Mouse (Mus musculus): ENCODE results near the gene Wdr83.
"Not testable (repeated sequence)": the region's sequence is repeated elsewhere in the genome, so short reads cannot be mapped to it uniquely, and the experiment has no call there.

The Wdr83 gene

DNA sequence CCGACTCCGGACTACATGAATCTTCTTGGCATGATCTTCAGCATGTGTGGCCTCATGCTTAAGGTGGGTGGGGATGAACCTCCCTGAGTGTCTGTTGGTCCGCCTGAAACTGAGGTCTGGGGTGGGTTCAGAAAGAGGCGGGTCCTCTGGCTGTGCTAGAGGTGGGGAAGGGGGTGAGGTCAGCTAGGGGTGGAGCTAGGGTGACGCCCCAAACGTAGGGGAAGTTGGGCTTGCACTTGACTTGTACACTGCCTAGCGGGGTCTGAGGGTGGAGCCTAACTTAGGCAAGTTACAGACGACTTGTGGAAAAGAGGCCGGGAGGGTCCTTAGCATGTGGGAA lies at the start of gene Wdr83:
TSS of gene Wdr83 (minus strand) at position 91 of the 340 bp plus-strand sequence.
- DNase-seq (ENCODE audit: low spot score in 2 of 2), result peak in 1 of 2 experiments; percentile 75

DNA sequence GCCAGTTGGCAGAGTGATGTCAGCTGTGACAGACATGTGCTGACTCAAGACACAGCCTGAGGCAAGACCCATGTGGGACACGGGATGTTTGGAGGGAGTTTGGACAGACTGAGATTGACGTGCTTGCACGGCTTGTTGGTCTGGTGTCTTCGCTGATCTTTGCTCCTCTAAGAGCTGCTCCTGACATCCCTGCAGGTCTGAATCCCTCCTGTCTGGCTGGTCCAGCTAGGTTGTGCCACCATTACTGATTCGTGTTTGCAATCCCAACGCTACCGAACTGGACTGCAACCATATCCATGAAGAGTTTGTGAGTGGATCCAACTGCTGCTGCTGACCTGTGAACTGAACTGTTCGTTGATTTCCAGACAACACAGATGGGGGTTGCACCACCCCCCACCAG lies 42.6 kb upstream of the Wdr83 start:
- no peak for DNase-seq (ENCODE audit: low spot score in 2 of 2)

DNA sequence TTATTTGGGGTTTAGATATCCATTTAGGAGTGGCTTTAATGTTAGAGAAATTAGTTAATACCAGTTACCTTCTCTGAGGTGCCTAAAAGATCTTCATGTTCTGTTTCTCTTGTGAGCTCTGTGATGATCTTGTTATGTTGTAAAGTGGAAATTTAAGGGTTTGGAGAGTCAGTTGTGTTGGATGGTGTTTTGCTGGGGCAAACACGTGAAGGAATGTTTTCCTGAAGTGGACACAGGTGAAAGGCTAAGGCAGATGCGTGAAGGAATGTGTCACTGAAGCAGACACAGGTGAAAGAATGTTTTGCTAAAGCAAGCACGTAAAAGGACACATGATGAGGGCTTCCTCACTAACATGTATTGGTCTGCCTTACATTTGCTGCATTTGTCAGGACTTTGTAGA lies 41.9 kb upstream of the Wdr83 start, which contains the start of gene Zfp791:
TSS of gene Zfp791 (minus strand) at position 101 of the 400 bp plus-strand sequence.
- no peak for DNase-seq (ENCODE audit: low spot score in 2 of 2)

DNA sequence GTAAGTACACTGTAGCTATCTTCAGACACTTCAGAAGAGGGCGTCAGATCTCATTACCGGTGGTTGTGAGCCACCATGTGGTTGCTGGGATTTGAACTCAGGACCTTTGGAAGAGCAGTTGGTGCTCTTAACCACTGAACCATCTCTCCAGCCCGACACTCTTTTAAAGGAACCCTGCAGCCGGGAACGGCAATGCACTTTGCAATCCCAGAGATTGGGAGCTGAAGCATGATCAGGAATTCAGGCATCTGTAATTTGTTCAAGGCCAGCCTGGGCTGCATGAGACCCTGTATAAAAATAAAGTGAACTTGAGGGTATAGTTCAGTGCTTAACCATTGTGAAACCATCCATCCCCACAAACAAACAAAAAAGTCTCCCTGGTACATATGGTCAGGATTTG lies 39.1 kb upstream of the Wdr83 start:
- not testable (repeated sequence) for DNase-seq (ENCODE audit: low spot score in 2 of 2)

DNA sequence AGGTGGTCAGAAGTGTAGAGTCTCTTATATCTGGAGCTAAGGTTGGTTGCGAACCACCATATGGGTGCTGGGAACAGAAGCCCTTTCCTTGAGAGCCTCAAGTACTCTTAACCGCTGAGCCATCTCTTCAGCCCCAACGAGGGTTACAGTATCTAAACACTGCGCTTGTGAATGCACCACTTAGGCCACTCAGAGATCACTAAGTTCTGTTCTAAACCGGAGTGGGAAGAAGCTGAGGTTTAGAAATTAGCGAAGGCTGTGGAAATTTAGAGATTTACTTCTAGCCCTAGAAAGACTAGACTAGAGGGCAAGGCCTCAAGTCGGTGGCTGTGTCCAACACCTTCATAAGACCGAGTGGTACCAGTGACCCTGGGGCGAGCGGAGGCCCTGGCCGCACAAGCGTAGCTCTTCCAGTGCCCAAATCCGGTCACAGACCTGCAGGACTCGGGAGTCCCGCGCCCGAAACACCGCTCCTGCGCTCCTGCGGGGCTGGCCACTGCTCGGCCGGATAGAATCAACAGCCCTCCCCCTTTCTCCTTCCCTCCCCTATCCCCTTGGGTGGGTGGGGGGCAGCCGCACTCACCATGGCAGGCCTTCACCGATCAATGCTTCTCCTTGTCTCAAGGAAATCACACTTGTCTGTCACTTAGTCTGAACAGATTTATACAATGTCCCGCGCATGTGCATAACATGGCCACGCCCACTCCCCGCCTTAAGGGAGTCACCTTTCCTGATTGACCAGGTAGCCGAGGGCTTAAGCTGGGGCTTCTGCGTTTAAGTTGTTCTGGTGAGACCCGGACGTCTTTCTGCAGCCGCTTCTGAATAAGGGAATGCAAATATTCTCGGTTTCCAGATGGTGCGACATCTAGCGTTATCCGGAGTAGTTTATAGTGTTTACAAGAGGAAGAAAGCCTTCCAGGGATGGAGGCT lies 38.2 kb upstream of the Wdr83 start:
- peak in 1 of 2 experiments; percentile 62 for DNase-seq (ENCODE audit: low spot score in 2 of 2)

DNA sequence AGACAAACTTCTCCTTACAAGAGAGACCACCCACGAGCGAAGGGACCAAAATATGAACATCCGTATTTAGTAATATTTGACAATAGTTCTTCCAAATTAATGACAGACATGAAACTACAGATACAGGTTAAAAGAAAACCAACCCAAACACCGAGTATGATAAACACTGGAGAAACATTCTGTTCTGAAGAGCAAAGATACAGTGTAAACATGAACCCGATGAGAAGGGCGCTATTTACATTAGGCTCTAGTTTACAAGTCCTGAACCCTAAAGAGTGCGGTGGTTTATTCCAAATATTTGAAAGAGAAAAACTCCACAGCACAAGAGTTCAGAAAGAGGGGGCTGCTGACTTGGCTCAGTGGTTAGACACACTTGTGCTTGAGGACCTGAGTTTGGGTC lies 35.9 kb upstream of the Wdr83 start:
- DNase-seq (ENCODE audit: low spot score in 2 of 2), result no peak

DNA sequence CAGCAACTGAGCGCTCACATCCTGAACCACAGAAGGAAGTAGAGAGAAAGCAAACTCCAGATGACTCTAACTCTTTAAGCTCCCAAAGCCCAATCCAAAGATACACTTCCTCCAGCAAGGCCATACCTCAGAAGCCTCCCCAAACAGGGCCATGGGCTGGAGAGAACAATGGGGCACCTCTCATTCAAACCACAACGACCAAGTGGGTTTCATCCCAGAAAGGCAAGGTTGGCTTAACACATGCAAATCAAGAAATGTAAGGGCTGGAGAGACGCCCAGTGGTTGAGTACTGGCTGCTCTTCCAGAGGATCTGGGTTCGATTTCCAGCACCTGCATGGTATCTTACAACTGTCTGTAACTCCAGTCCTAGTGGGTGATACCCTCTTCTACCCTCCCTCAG lies 34.4 kb upstream of the Wdr83 start:
- DNase-seq (ENCODE audit: low spot score in 2 of 2), result no peak

DNA sequence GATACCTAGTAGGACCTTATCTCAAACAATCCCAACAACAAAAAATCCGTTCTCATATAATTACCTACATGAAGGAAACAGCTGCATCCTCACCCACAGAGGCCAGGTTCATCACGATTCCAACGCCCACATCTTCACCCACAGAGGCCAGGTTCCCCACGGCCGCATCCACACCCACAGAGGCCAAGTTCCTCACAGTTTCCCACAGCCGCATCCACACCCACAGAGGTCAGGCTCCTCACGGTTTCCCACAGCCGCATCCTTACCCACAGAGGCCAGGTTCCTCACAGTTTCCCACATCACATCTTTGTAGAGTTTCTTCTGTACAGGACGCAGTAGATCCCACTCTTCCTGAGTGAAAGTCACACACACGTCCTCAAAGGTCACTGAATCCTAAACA lies 32.1 kb upstream of the Wdr83 start:
- DNase-seq (ENCODE audit: low spot score in 2 of 2), result no peak

DNA sequence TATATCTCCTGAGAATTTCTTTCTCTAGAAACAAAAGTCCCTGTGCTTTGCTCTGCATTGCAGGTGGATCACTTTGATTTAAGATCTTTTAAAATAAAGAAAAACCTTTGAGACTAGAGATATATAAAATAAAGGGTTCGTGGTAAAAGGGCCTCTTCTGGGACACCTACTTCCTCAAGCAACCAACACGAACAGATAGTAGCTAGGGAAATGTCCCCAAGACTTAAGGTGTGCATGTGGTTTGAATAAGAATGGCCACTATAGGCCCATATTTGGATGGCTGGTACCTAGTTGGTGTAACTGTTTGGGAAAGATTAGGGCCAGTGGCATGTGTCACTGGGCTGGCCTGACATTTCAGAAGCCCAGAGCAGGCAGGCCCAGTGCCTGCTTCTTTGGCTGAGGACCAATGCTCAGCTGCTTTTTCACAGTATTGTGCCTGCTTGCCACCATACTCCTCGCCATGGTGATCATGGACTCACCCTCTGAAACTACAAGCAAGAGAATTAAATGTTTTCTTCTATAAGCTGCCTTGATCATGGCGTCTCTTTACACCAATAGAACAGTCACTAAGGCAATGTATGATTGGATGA lies 19.1 kb upstream of the Wdr83 start:
- DNase-seq (ENCODE audit: low spot score in 2 of 2), result no peak

DNA sequence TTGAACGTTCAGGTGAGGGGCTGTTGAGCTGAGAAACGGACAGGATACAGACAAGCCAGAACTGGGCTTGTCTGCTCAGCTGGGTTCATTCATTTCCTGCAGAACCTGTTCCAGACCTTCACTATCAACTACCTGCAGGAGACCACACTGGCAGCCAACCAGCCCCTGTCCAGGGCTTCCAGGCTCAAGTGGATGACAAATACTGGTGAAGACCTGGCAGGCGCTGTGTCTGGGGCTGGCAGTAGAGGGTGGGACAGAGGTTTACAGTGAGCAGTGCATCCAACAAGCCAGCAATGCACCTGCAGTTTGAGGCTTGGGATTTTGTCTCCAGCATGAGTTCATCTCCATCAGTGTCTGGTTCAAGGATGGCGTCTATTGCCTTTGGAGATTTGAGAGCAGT lies 15.7 kb upstream of the Wdr83 start:
- DNase-seq (ENCODE audit: low spot score in 2 of 2), result no peak

DNA sequence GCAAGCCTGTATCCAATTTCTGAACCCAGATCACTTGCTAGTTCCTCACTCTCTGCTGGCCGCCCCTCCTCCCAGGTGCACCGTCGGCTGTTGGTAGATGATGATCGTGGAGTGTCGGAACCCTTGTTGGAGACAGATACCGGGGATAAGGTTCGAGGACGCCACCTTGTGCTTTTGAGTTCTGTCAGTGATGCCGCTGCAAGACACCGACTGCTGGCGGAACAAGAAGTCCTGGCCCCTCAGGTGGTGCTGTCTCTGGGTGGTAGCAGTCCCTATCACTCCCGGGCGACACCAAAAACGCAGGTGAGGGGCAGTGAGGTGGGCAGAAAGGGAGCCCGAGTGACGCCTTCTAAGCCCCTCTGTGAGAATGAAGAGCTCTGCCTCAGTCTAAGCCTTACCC lies 15.1 kb upstream of the Wdr83 start:
- DNase-seq (ENCODE audit: low spot score in 2 of 2), result no peak

DNA sequence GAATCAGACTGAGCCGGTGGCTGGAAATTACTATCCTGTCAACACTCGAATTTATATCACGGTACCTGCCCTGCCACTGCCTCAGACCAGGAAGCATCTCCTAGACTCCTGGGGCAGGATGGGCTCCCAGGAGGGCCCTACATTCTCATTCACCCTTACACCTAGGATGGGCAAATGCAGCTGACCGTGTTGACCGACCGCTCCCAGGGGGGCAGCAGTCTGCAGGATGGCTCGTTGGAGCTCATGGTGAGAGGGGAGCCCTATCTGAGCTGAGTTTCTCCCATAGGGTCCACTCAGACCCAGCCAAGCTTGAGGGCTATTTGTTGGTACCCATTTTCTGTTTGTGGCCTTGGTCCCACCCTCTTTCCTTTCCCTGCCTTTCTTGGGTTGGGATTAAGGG lies 14.5 kb upstream of the Wdr83 start:
- no peak for DNase-seq (ENCODE audit: low spot score in 2 of 2)

DNA sequence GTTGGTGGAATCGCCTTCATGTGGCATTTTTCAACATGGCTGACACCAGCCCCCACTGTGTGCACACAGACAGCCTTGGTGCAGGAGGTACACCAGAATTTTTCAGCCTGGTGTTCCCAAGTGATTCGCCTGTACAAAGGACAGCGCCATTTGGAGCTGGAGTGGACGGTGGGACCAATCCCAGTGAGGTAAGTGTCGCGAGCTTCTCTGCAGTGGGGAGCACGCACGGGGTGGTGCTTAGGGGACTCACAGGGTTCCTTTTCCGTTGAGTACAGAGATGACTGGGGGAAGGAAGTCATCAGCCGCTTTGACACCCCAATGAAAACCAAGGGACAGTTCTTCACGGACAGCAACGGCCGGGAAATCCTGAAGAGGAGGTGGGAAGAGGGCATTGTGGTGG lies 13.9 kb upstream of the Wdr83 start:
- DNase-seq (ENCODE audit: low spot score in 2 of 2), result no peak

DNA sequence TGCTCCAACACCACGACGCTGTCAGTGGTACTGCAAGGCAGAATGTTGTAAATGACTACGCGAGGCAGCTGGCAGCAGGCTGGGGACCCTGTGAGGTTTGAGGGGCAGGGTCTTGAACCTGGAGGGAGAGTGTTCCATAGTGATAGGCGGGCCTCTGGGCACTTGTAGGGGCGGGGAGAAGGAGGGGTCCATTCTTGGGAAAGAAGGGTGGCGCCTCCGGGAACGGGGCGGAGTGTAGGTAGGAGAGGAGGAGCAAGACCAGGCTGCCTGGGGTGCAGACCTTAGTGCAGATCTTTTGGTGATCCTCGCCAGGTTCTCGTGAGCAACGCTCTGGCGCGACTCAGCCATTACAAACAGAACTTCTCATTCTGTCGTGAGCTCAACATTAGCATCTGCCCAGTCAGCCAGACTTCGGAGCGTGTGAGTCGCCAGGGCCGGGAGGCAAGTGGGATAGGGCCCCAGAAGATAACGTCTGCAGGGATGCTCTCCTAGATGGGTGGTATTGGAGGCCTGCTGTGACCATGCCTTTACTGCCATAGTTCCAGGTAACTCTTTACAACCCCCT lies 10.5 kb upstream of the Wdr83 start:
- DNase-seq (ENCODE audit: low spot score in 2 of 2), result no peak

DNA sequence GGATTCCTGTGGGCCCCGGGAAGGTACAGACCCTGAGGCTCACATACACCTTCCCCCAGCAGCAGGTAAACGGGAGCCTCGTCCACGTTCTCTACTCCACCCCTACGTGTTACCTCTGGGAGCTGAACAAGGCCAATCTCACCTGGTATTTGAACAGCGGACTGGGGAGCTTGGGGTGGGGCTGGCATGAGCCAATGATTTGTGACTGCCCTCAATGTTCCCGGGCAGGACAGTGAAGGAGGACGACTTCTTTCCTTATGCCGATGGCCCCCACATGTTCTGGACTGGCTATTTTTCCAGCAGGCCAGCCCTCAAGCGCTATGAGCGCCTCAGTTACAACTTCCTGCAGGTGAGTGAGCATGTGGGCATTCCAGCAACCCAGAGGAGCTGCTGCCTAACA lies 9.8 kb upstream of the Wdr83 start:
- no peak for DNase-seq (ENCODE audit: low spot score in 2 of 2)

DNA sequence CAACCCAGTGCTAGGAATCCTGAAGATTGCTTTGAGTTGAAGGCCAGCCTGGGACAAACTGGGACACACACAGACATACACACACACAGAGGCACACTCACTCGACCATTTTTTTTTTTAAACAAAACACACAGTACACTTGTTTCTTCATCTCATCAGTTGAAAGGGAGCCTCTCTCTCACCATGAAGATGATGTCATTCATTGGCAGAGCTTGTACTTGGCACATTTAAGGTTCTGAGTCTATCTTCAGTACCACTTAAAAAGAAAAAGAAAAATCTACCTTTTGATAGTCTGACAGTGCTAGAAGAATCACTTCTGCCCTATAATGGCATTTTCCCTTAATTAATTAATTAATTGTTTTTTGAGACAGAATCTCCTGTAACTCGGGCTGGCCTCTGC lies 7.7 kb upstream of the Wdr83 start:
- DNase-seq (ENCODE audit: low spot score in 2 of 2), result no peak

DNA sequence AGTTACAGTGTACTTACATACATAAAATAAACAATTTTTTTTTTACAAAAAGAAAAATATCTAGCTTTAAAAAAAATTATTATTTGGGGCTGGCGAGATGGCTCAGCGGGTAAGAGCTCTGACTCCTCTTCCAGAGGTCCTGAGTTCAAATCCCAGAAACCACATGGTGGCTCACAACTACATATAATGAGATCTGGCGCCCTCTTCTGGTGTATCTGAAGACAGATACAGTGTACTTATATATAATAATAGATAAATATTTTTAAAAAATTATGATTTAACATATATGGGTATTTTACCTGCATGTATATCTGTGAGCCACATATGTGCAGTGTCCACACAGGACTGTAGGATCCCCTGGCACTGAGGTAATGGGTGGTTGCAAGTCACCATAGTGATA lies 5.1 kb upstream of the Wdr83 start:
- DNase-seq (ENCODE audit: low spot score in 2 of 2), result no peak

DNA sequence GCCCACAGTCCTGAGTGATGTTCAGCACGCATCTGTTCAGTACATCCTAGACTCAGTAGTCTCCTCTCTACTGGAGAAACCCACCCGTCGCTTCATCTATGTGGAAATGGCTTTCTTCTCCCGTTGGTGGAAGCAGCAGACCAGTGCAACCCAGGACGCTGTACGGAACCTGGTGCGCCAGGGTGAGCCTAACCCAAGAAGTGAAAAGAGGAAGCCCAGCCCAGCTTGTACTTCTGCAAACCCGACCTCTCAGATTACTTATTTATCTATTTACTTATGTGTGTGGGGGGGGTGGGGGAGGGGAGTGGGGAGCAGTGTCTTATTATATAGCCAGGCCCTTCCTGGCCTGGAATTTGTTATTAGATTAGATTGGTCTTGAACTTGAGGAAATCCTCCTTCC lies 3.5 kb upstream of the Wdr83 start:
- peak in 1 of 2 experiments; percentile 56 for DNase-seq (ENCODE audit: low spot score in 2 of 2)

DNA sequence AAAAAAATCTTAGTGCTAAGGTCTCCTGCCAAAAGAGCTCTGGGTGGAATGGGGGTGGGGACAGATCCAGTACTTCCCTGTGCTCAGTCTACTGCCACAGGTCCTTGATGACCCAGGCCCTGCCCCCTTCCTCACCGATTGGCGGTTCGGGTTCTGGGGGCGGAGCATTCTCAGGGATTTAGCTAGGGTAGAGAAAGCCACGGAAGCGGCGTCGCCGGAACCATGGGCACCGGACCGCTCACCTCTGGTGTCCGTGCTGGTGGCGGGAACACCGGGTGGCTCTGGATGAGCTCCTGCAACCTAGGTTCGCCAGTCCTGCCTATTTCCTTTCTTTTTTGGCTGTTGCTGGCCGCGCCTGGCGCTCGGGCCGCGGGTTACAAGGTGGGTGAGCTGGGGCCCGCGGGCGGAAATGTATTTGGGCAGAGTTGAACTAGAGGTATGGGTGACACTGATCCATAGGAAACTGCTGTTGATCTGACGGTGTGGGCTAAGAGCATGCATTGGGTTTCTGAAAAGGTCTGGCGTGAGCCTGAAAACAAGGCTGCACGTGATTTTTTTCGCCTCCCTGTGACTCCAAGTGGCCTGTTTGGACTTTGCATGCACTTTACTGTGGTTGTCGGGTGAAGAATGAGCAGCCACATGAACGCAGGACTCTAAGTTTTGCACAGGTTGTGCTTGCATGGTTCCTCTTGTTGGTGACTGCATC lies 2.2 kb upstream of the Wdr83 start, which contains the start of gene Man2b1:
TSS of gene Man2b1 (plus strand) at position 163 of the 706 bp plus-strand sequence.
- DNase-seq (ENCODE audit: low spot score in 2 of 2), result peak; percentile 69 to 90

DNA sequence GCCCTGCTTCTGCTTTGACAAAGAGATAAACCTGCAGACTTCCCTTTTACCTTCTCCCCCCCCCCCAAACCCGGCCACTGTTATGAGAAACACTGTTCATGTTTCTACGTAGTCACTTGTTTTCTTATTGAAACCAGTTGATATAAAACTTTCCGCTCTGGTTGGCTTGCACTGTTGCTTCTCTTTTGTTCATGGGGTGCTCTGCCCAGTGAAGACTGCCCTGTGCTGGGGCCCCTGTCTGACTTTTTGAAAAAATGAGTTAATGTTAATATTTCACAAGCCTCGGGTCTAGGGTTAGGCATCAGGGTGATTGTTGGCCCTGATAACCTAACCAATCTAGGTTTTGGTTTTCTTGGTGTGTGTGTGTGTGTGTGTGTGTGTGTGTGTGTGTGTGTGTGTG lies 1.1 kb upstream of the Wdr83 start:
- not testable (repeated sequence) for DNase-seq (ENCODE audit: low spot score in 2 of 2)

DNA sequence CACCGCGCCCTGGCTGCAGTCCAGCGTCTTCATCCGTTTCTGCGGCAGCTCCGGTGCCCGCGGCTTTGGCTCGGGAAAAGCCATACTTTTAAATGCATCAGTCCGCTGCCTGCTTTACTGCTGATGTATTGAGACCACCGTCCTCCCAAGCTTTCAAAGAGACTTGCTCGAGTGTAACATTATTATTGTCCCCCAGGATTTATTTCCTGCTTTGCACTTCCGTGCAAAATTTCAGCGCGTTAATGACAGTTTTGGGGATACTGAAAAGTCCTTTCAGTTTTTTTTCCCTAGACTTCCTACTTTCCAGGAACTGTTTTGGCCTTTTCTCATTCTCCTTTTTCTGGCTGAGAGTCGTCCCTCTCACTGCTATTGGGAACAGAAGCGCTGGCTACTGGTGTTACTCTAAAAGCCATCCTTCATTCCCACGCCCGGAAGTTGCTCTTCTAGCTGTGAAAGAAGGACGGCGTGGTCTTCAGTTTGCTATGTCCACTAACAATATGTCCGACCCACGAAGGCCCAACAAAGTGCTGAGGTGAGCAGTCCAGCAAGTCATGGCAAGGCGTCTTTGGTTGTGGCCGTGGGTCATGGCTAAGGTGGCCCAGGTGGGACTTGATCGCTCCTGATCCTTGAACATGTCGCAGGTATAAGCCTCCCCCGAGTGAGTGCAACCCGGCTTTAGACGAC lies 432 bp downstream of the Wdr83 start, which contains the start of gene Wdr83os:
TSS of gene Wdr83os (plus strand) at position 209 of the 684 bp plus-strand sequence.
- peak; percentile 72 to 79 for DNase-seq (ENCODE audit: low spot score in 2 of 2)

DNA sequence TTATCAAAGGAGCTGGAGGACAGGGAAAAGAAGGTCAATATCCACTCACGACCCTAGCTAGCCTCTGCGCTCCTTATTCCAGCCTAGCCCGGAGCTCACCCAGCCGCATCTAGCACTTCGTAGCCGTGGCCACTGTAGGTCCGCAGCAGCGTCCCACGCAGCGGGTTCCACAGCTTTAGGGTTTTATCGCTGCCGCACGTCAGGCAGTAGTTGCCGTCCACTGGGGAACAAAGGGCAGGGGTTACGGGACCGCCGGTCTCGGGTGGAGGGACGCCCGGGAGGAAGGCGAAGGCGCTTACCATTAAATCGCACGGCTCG lies 933 bp downstream of the Wdr83 start:
- peak; percentile 67 to 80 for DNase-seq (ENCODE audit: low spot score in 2 of 2)

Measured in spleen, postnatal 10 days (tissue).